Mouse (Mus musculus): Measurements from ENCODE around the gene Arpp19. TPM values are rescaled to one million over a fixed set of nuclear protein-coding genes. Genes with fewer than 3 reads are reported as not detected.
A peak's percentile ranks its signal among the peaks of the same experiment; 100 is the strongest.

Arpp19 gene
- polyA plus RNA-seq, 1 experiment from 2014 or later, result 386 TPM

DNA sequence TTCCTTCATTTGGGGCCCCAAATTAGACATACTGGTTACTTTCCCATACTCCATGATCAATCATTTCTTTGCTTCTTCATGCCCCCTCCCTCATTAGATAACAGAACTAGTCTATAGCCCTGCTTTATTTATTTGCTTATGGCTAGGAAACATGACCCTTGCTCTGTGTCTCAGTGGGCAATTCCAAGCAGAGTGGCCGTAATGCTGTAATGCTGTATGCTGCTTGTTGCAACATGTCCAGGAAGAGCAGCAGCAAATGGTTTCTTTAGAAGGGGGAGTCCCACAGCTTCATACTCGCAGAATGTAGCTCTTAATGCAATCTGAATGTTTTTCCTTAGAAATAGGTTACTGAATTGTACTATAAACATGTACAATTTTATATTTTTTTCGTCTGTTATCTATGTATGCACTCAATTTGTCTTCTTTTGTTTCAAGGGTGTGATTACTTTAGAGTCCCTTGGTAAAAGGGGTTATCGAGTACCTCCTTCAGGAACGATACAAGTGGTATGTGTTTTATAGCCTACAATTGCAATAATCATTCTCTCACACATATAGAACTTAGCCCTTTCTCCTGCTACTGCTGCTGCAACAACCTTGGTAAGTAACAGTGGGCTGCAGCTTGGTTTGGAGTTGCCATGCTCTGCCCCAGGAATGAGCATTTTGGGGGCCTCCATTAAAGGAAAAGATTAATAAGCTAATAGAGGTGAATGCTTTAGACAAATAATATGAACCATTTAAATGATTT lies 14.1 kb upstream of the Arpp19 start:
- no peak overlapping the region for H3K27ac ChIP-seq (replicated peaks; ENCODE audit: low read depth, low read length)
- no peak overlapping the region for H3K4me2 ChIP-seq (ENCODE audit: low read depth, low read length)
- H3K4me3 ChIP-seq (ENCODE audit: low read depth, low read length), result no peak overlapping the region
- ATAC-seq (replicated peaks; ENCODE audit: insufficient number of reproducible peaks, low FRiP score, low TSS enrichment, low read depth) (no peak), DNase-seq (ENCODE audit: low spot score) (no peak)
- H3K9ac ChIP-seq (replicated peaks; ENCODE audit: low read length), result no peak overlapping the region
- WGBS, result 70% methylated on average over 5 of the region's 5 CpGs
- no peaks in the 10 kb centered on the region for H3K4me1 ChIP-seq (ENCODE audit: control insufficient read depth, insufficient read depth, low read length)
- no peaks in the 10 kb centered on the region for H3K9me3 ChIP-seq (replicated peaks; ENCODE audit: control insufficient read depth, low read length)
- no peaks in the 10 kb centered on the region for H3K36me3 ChIP-seq (replicated peaks; ENCODE audit: control insufficient read depth, insufficient read depth, low read depth, low read length)
- no peaks in the 10 kb centered on the region for H3K27me3 ChIP-seq (ENCODE audit: control insufficient read depth, insufficient read depth, low read length)

GRCm38 (mm10) chr9:75024089-75024488 lies 13.3 kb upstream of the Arpp19 start:
- no peak for DNase-seq (ENCODE audit: low spot score)
- no peaks in the 10 kb centered on the region for H3K9me3 ChIP-seq (replicated peaks; ENCODE audit: control insufficient read depth, low read length)
- H3K4me3 ChIP-seq (ENCODE audit: low read depth, low read length), result no peak overlapping the region
- 37% methylated on average over 7 of the region's 7 CpGs for WGBS
- no peaks in the 10 kb centered on the region for H3K27me3 ChIP-seq (ENCODE audit: control insufficient read depth, insufficient read depth, low read length)
- H3K4me2 ChIP-seq (ENCODE audit: low read depth, low read length), result no peak overlapping the region
- H3K27ac ChIP-seq (replicated peaks; ENCODE audit: low read depth, low read length), result no peak overlapping the region
- ATAC-seq (replicated peaks; ENCODE audit: insufficient number of reproducible peaks, low FRiP score, low TSS enrichment, low read depth), result no peak
- no peaks in the 10 kb centered on the region for H3K36me3 ChIP-seq (replicated peaks; ENCODE audit: control insufficient read depth, insufficient read depth, low read depth, low read length)
- H3K4me1 ChIP-seq (ENCODE audit: control insufficient read depth, insufficient read depth, low read length), result no peaks in the 10 kb centered on the region
- no peak overlapping the region for H3K9ac ChIP-seq (replicated peaks; ENCODE audit: low read length)

DNA sequence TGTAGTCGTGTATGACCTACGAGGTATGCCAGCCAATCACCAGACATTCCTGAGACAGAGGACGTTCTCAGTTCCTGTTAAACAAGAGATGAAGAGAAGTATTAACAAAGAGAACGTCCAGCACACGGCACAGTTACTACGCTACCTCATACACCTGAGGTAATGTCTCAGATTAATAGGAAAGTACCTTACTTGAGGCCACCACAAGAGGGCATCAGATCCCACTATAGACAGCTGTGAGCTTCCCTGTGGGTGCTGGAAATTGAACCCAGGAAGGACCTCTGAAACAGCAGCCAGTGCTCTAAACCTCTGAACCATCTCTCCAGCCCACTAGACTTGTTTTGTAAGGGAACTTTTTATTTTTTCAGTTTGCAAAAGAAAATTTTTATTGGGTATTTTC lies 11.7 kb upstream of the Arpp19 start:
- no peaks in the 10 kb centered on the region for H3K27me3 ChIP-seq (ENCODE audit: control insufficient read depth, insufficient read depth, low read length)
- no peaks in the 10 kb centered on the region for H3K9me3 ChIP-seq (replicated peaks; ENCODE audit: control insufficient read depth, low read length)
- no peak for DNase-seq (ENCODE audit: low spot score)
- H3K4me2 ChIP-seq (ENCODE audit: low read depth, low read length), result no peak overlapping the region
- no peaks in the 10 kb centered on the region for H3K36me3 ChIP-seq (replicated peaks; ENCODE audit: control insufficient read depth, insufficient read depth, low read depth, low read length)
- no peak overlapping the region for H3K27ac ChIP-seq (replicated peaks; ENCODE audit: low read depth, low read length)
- H3K4me3 ChIP-seq (ENCODE audit: low read depth, low read length), result no peak overlapping the region
- ATAC-seq (replicated peaks; ENCODE audit: insufficient number of reproducible peaks, low FRiP score, low TSS enrichment, low read depth), result no peak
- no peaks in the 10 kb centered on the region for H3K4me1 ChIP-seq (ENCODE audit: control insufficient read depth, insufficient read depth, low read length)
- WGBS, result 73% methylated on average over 6 of the region's 6 CpGs
- no peak overlapping the region for H3K9ac ChIP-seq (replicated peaks; ENCODE audit: low read length)

DNA sequence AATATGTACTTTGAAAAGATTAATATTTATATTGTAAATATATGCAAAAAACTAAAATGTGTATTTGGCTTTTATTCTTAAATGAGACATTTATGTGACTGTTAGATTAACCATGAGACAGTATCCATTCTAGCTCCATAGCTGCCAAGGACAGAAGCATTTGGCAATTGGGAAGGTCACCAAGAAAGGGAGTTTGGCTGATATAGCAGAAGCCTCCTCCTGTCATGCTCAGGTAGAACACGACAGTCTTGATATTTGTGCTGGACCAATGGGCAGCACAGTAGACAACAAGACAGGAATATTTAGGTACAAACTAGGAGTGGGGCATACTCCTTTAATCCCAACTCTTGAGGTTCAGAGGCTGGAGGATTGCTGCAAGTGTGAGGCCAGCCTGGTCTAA lies 5.0 kb upstream of the Arpp19 start:
- Histone ChIP-seq H3K27ac (replicated peaks; ENCODE audit: low read depth, low read length) (no peak overlapping the region), H3K36me3 (replicated peaks; ENCODE audit: control insufficient read depth, insufficient read depth, low read depth, low read length) (no peaks in the 10 kb centered on the region), H3K9ac (replicated peaks; ENCODE audit: low read length) (no peak overlapping the region), H3K4me2 (ENCODE audit: low read depth, low read length) (no peak overlapping the region), H3K4me1 (ENCODE audit: control insufficient read depth, insufficient read depth, low read length) (no peaks in the 10 kb centered on the region), H3K4me3 (ENCODE audit: low read depth, low read length) (no peak overlapping the region), H3K27me3 (ENCODE audit: control insufficient read depth, insufficient read depth, low read length) (no peaks in the 10 kb centered on the region), H3K9me3 (replicated peaks; ENCODE audit: control insufficient read depth, low read length) (no peaks in the 10 kb centered on the region)
- ATAC-seq (replicated peaks; ENCODE audit: insufficient number of reproducible peaks, low FRiP score, low TSS enrichment, low read depth), result no peak
- no peak for DNase-seq (ENCODE audit: low spot score)
- 94% methylated on average over 1 of the region's 1 CpGs for WGBS

GRCm38 (mm10) chr9:75033141-75033540 lies 4.3 kb upstream of the Arpp19 start:
- Histone ChIP-seq H3K4me2 (ENCODE audit: low read depth, low read length) (no peak overlapping the region), H3K9me3 (replicated peaks; ENCODE audit: control insufficient read depth, low read length) (no peaks in the 10 kb centered on the region), H3K4me3 (ENCODE audit: low read depth, low read length) (no peak overlapping the region), H3K27ac (replicated peaks; ENCODE audit: low read depth, low read length) (no peak overlapping the region), H3K4me1 (ENCODE audit: control insufficient read depth, insufficient read depth, low read length) (no peaks in the 10 kb centered on the region), H3K36me3 (replicated peaks; ENCODE audit: control insufficient read depth, insufficient read depth, low read depth, low read length) (no peaks in the 10 kb centered on the region), H3K27me3 (ENCODE audit: control insufficient read depth, insufficient read depth, low read length) (no peaks in the 10 kb centered on the region), H3K9ac (replicated peaks; ENCODE audit: low read length) (no peak overlapping the region)
- DNase-seq (ENCODE audit: low spot score) (peak; percentile 48), ATAC-seq (replicated peaks; ENCODE audit: insufficient number of reproducible peaks, low FRiP score, low TSS enrichment, low read depth) (no peak)
- WGBS, result 59% methylated on average over 7 of the region's 7 CpGs

DNA sequence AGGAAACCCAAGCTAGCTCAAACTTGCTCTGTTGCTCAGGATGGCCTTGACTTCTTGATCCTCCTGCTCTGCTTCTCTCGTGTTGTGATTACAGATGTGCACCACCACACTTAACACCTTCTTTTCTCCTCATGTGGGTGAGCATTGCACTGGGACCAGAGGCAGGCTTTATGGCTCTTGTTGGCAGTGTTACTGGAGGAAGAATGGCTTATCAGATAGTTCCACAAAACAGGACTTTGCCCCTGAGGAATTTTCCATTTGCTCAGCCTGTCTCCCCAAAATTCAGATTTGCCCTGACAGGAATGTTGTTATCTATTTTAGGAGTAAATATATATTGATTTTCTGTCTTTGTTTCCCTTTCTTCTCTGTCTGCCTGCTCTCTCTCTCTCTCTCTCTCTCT lies 2.7 kb upstream of the Arpp19 start:
- Histone ChIP-seq H3K4me1 (ENCODE audit: control insufficient read depth, insufficient read depth, low read length) (no peaks in the 10 kb centered on the region), H3K27ac (replicated peaks; ENCODE audit: low read depth, low read length) (no peak overlapping the region), H3K9me3 (replicated peaks; ENCODE audit: control insufficient read depth, low read length) (no peaks in the 10 kb centered on the region), H3K4me3 (ENCODE audit: low read depth, low read length) (no peak overlapping the region), H3K4me2 (ENCODE audit: low read depth, low read length) (no peak overlapping the region), H3K27me3 (ENCODE audit: control insufficient read depth, insufficient read depth, low read length) (no peaks in the 10 kb centered on the region), H3K9ac (replicated peaks; ENCODE audit: low read length) (no peak overlapping the region), H3K36me3 (replicated peaks; ENCODE audit: control insufficient read depth, insufficient read depth, low read depth, low read length) (no peaks in the 10 kb centered on the region)
- ATAC-seq (replicated peaks; ENCODE audit: insufficient number of reproducible peaks, low FRiP score, low TSS enrichment, low read depth) (no peak), DNase-seq (ENCODE audit: low spot score) (no peak)
- WGBS, result 54% methylated on average over 1 of the region's 1 CpGs

DNA sequence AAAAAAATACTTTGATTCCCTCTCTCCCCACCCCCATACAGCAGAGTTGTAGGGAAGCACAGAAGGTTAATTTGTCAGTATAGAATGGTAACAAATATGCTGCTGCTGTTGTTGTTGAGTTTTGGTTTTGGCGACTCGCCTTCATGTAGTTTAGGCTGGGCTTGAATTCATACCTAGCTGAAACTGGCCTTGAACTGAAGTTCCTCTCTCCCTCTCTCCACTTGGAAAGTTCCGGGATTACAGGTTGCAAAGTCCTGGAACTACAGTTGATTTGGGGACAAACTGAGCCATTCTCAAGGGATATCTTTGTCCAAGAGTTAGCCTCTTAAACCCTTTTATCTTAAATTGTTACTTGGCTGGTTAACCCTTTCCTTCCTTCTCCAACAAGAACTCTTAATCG lies 1.5 kb upstream of the Arpp19 start:
- DNase-seq (ENCODE audit: low spot score) (no peak), ATAC-seq (replicated peaks; ENCODE audit: insufficient number of reproducible peaks, low FRiP score, low TSS enrichment, low read depth) (no peak)
- H3K27ac ChIP-seq (replicated peaks; ENCODE audit: low read depth, low read length), result no peak overlapping the region
- H3K4me1 ChIP-seq (ENCODE audit: control insufficient read depth, insufficient read depth, low read length), result no peaks in the 10 kb centered on the region
- no peak overlapping the region for H3K4me3 ChIP-seq (ENCODE audit: low read depth, low read length)
- H3K9ac ChIP-seq (replicated peaks; ENCODE audit: low read length), result no peak overlapping the region
- no peak overlapping the region for H3K4me2 ChIP-seq (ENCODE audit: low read depth, low read length)
- H3K27me3 ChIP-seq (ENCODE audit: control insufficient read depth, insufficient read depth, low read length), result no peaks in the 10 kb centered on the region
- H3K36me3 ChIP-seq (replicated peaks; ENCODE audit: control insufficient read depth, insufficient read depth, low read depth, low read length), result no peaks in the 10 kb centered on the region
- WGBS, result 72% methylated on average over 4 of the region's 4 CpGs
- H3K9me3 ChIP-seq (replicated peaks; ENCODE audit: control insufficient read depth, low read length), result no peaks in the 10 kb centered on the region

DNA sequence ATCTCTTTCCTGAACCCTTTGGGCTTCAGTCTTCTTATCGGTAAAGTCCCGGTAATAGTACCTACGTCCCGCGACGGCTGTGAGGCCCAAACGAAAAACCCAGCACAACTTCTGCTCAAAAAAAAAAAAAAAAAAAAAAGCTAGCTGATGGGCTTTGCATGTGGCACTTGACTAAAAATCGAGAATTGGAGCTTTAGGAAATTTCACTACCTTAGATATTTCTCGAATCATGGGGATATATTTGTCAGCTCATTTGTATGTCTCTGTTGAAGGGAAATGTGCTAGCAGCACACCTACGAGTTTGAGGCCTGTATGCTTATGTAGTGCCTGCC lies 909 bp downstream of the Arpp19 start:
- DNase-seq (ENCODE audit: low spot score) (no peak), ATAC-seq (replicated peaks; ENCODE audit: insufficient number of reproducible peaks, low FRiP score, low TSS enrichment, low read depth) (no peak)
- WGBS, result 1% methylated on average over 10 of the region's 10 CpGs
- Histone ChIP-seq H3K9ac (replicated peaks; ENCODE audit: low read length) (peak overlapping the region; percentile 93), H3K4me1 (ENCODE audit: control insufficient read depth, insufficient read depth, low read length) (no peaks in the 10 kb centered on the region), H3K27ac (replicated peaks; ENCODE audit: low read depth, low read length) (no peak overlapping the region), H3K9me3 (replicated peaks; ENCODE audit: control insufficient read depth, low read length) (no peaks in the 10 kb centered on the region), H3K4me3 (ENCODE audit: low read depth, low read length) (peak overlapping the region; percentile 96), H3K36me3 (replicated peaks; ENCODE audit: control insufficient read depth, insufficient read depth, low read depth, low read length) (no peaks in the 10 kb centered on the region), H3K27me3 (ENCODE audit: control insufficient read depth, insufficient read depth, low read length) (no peaks in the 10 kb centered on the region), H3K4me2 (ENCODE audit: low read depth, low read length) (peak overlapping the region; percentile 49)
